Mouse (Mus musculus) neural tube, embryonic 12.5 days (tissue): ENCODE results near the gene Txndc2. TPM values are rescaled to one million over a fixed set of nuclear protein-coding genes. Genes with fewer than 3 reads are reported as not detected.

Source experiments
- ATAC-seq: fragments of 200-750 bp; cut with Nextera tagmentation; 2 replicates; pipeline ENCODE4 v1.8.0; 2017; ENCODE audit warnings: low read depth, mild to moderate bottlenecking, moderate TSS enrichment, moderate library complexity; ENCODE audit not compliant: low FRiP score
- H3K27ac ChIP-seq: fragments of 300-500 bp; sonication (generic); 2 replicates; pipeline ENCODE4 v1.5.1; 2016
- H3K27me3 ChIP-seq: fragments of 300-500 bp; sonication (generic); replicated peaks from 2 replicates; pipeline ENCODE4 v1.6.1; 2016; ENCODE audit warnings: mild to moderate bottlenecking
- H3K36me3 ChIP-seq: fragments of 300-500 bp; sonication (generic); 2 replicates; pipeline ENCODE4 v1.6.1; 2016; ENCODE audit warnings: mild to moderate bottlenecking
- H3K4me1 ChIP-seq: fragments of 300-500 bp; sonication (generic); 2 replicates; pipeline ENCODE4 v1.6.1; 2016
- H3K4me2 ChIP-seq: fragments of 300-500 bp; sonication (generic); replicated peaks from 2 replicates; pipeline ENCODE4 v1.6.1; 2016; ENCODE audit warnings: mild to moderate bottlenecking
- H3K4me3 ChIP-seq: fragments of 300-500 bp; sonication (generic); 2 replicates; pipeline ENCODE4 v1.5.1; 2016
- H3K9ac ChIP-seq: fragments of 300-500 bp; sonication (generic); 2 replicates; pipeline ENCODE4 v1.6.1; 2016; ENCODE audit warnings: mild to moderate bottlenecking
- H3K9me3 ChIP-seq: fragments of 300-500 bp; sonication (generic); 2 replicates; pipeline ENCODE4 v1.6.1; 2016; ENCODE audit warnings: mild to moderate bottlenecking
- WGBS: fragments of 180-500 bp; shearing (Covaris S2); methylation state at CpG from one replicate; pipeline ENCODE4 v1.1.7; 2016; 5-methylcytosine and 5-hydroxymethylcytosine counted together
- polyA plus RNA-seq: library from polyadenylated mRNA; unstranded; fragments of >200 nt; fragmentation: Nextera tagmentation; extraction: Ambion mirVana; gene quantifications from 2 replicates; pipeline ENCODE4 v1.2.1, GENCODE M21; 2016

Txndc2 gene
- polyA plus RNA-seq, 1 experiment from 2014 or later = 0.30 TPM

- no peak for ATAC-seq
- Histone ChIP-seq H3K4me1 (peaks cover 28% of the 10 kb centered on the region), H3K4me2 (no peak overlapping the region), H3K36me3 (no peaks in the 10 kb centered on the region), H3K27ac (no peak overlapping the region), H3K9me3 (no peaks in the 10 kb centered on the region), H3K27me3 (no peaks in the 10 kb centered on the region), H3K9ac (no peak overlapping the region), H3K4me3 (no peak overlapping the region)
- WGBS = 83% methylated on average over 4 of the region's 4 CpGs
Measured at GRCm38 (mm10) chr17:65606014-65606413, 36.0 kb downstream of the Txndc2 start.

- no peak for ATAC-seq
- no peak overlapping the region for H3K4me3 ChIP-seq
Measured at GRCm38 (mm10) chr17:65604892-65605291, 37.1 kb downstream of the Txndc2 start.

GRCm38 (mm10) chr17:65604315-65604714 is 37.7 kb downstream of the Txndc2 start:
- no peak for ATAC-seq
- Histone ChIP-seq H3K27ac (no peak overlapping the region), H3K4me1 (peaks cover 18% of the 10 kb centered on the region), H3K27me3 (no peaks in the 10 kb centered on the region), H3K36me3 (no peaks in the 10 kb centered on the region), H3K4me2 (no peak overlapping the region), H3K4me3 (no peak overlapping the region), H3K9ac (no peak overlapping the region), H3K9me3 (no peaks in the 10 kb centered on the region)

More at GRCm38 (mm10) chr17:65604892-65605291, 37.1 kb downstream of the Txndc2 start:
- no peaks in the 10 kb centered on the region for H3K27me3 ChIP-seq
- H3K27ac ChIP-seq = no peak overlapping the region
- H3K4me2 ChIP-seq = no peak overlapping the region
- H3K9me3 ChIP-seq = no peaks in the 10 kb centered on the region
- no peak overlapping the region for H3K9ac ChIP-seq
- H3K4me1 ChIP-seq = peaks cover 23% of the 10 kb centered on the region
- no peaks in the 10 kb centered on the region for H3K36me3 ChIP-seq

GRCm38 (mm10) chr17:65597857-65598486 is 44.0 kb downstream of the Txndc2 start:
- WGBS = 87% methylated on average over 3 of the region's 3 CpGs
- Histone ChIP-seq H3K9me3 (no peaks in the 10 kb centered on the region), H3K27me3 (no peaks in the 10 kb centered on the region), H3K27ac (no peak overlapping the region), H3K36me3 (peaks cover under 1% of the 10 kb centered on the region; the same call in 1 of the 2 replicates), H3K4me1 (peaks cover 14% of the 10 kb centered on the region), H3K9ac (no peak overlapping the region), H3K4me2 (no peak overlapping the region), H3K4me3 (no peak overlapping the region)
- no peak for ATAC-seq

- no peak overlapping the region for H3K9ac ChIP-seq
- peaks cover 9% of the 10 kb centered on the region; the same call in 1 of the 2 replicates for H3K36me3 ChIP-seq
- no peak for ATAC-seq
- peaks cover 9% of the 10 kb centered on the region for H3K4me1 ChIP-seq
- H3K27ac ChIP-seq = no peak overlapping the region
- no peaks in the 10 kb centered on the region for H3K27me3 ChIP-seq
- H3K4me3 ChIP-seq = no peak overlapping the region
- 95% methylated on average over 8 of the region's 8 CpGs for WGBS
- H3K9me3 ChIP-seq = no peaks in the 10 kb centered on the region
- no peak overlapping the region for H3K4me2 ChIP-seq
Measured at GRCm38 (mm10) chr17:65594687-65595086, 47.3 kb downstream of the Txndc2 start.

Other genes starting within 250 kb of the Txndc2 start
- gene Tmem232, start 101.4 kb downstream of the Txndc2 start, polyA plus RNA-seq = 0.14 and 0.23 TPM in 2 replicates
- 285 and 302 TPM in 2 replicates for gene Vapa, start 28.6 kb downstream of the Txndc2 start, polyA plus RNA-seq
- gene Rab31, start 130.6 kb upstream of the Txndc2 start, polyA plus RNA-seq = 72.5 and 73.3 TPM in 2 replicates
- gene Ppp4r1, start 140.4 kb upstream of the Txndc2 start, polyA plus RNA-seq = 54.4 and 57.7 TPM in 2 replicates
- 53.0 and 53.7 TPM in 2 replicates for gene Ralbp1, start 243.6 kb upstream of the Txndc2 start, polyA plus RNA-seq